Mouse (Mus musculus): ENCODE results near the gene Masp2. TPM values are rescaled to one million over a fixed set of nuclear protein-coding genes. Genes with fewer than 3 reads are reported as not detected.
A peak's percentile ranks its signal among the peaks of the same experiment; 100 is the strongest.

The Masp2 gene
- total and polyA plus RNA-seq, 3 experiments = 0.11 to 0.85 (median 0.21) TPM

DNA sequence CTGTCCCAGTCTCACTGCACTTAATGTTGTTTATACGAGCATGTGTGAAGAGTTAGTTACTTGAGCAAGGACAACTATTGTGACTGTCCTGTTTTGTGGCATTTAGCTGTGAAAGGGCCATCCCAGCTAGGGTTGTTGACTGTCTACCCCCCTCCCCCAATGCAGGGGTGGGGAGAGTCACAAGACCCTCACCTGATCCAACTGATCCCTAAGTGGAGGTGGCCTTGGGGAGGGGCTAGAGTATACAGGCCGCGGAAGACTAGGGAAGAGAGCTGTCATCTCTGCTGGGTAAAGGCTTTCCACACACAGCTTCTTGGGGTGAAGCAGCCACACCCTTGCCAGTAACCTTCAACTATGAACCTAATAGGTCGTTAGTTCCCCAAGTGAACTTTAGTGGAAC is 2.0 kb upstream of the Masp2 start:
- no peak for DNase-seq (ENCODE audit: extremely low read depth)
- Histone ChIP-seq H3K4me3 (replicated peaks in 1 of 3; ENCODE audit: low read depth in 2 of 3, low read length in 2 of 3, poor library complexity in 1 of 3) (no peak overlapping the region), H3K9ac (ENCODE audit: insufficient read depth, low read depth) (no peak overlapping the region), H3K4me2 (ENCODE audit: insufficient read depth, low read depth, poor library complexity, severe bottlenecking) (no peak overlapping the region), H3K79me2 (replicated peaks; ENCODE audit: control insufficient read depth, extremely low read depth, insufficient read depth, poor library complexity, severe bottlenecking) (no peaks in the 10 kb centered on the region), H3K9me3 (replicated peaks; ENCODE audit: low read length) (peaks cover 30% of the 10 kb centered on the region), H3K4me1 (ENCODE audit: control insufficient read depth in 1 of 2, insufficient read depth in 2 of 2) (peaks cover 4 to 27% of the 10 kb centered on the region in 2 experiments; a peak in 3 of 4 replicates), H3K36me3 (replicated peaks in 1 of 2; ENCODE audit: control insufficient read depth in 1 of 2, insufficient read depth in 1 of 2, low read length in 1 of 2) (peaks cover 31 to 56% of the 10 kb centered on the region in 2 experiments), H3K27me3 (replicated peaks) (no peaks in the 10 kb centered on the region), H3K27ac (ENCODE audit: insufficient read depth, low read depth) (no peak overlapping the region)
- TF ChIP-seq USF2 (conservative IDR thresholded peaks at IDR 0.05; ENCODE audit: low read depth, low read length) (no peak), POLR2A (IDR thresholded peaks at IDR 0.05; ENCODE audit: low read depth, low read length) (no peak), PAX5 (IDR thresholded peaks at IDR 0.05; ENCODE audit: low read length) (no peak), CTCF (conservative IDR thresholded peaks at IDR 0.05 in 1 of 2, IDR thresholded peaks at IDR 0.05 in 1 of 2; ENCODE audit: low read depth in 2 of 2, low read length in 2 of 2) (no peak), MAX (IDR thresholded peaks at IDR 0.05; ENCODE audit: low read length) (no peak), POLR2AphosphoS2 (IDR thresholded peaks at IDR 0.05; ENCODE audit: low read depth, low read length) (no peak), MEF2A (IDR thresholded peaks at IDR 0.05; ENCODE audit: borderline replicate concordance, low read depth, low read length) (no peak), JUND (conservative IDR thresholded peaks at IDR 0.05; ENCODE audit: low read depth, low read length) (no peak), NELFE (IDR thresholded peaks at IDR 0.05; ENCODE audit: low read depth, low read length) (no peak), ZKSCAN1 (IDR thresholded peaks at IDR 0.05; ENCODE audit: borderline replicate concordance, low read depth, low read length) (no peak), ELF1 (IDR thresholded peaks at IDR 0.05; ENCODE audit: low read depth, low read length) (no peak), BHLHE40 (IDR thresholded peaks at IDR 0.05; ENCODE audit: low read depth, low read length) (no peak), CHD2 (IDR thresholded peaks at IDR 0.05; ENCODE audit: low read length) (no peak), MAZ (IDR thresholded peaks at IDR 0.05; ENCODE audit: low read depth, low read length) (no peak), E2F4 (IDR thresholded peaks at IDR 0.05; ENCODE audit: insufficient replicate concordance, low read depth, low read length) (no peak), ZMIZ1 (IDR thresholded peaks at IDR 0.05; ENCODE audit: low read depth, low read length) (no peak)
- in situ Hi-C loops (cut with MboI; ENCODE audit: low pct_ligation_motif_present, low pct_unique_long_range_greater_than_20kb, low sequenced_read_pairs) = loop anchor here (25.0 kb wide), 1 partner anchor 438 kb away; the partner anchor contains the start of genes Fbxo2, Fbxo44 and Fbxo6
- dilution Hi-C loops (cut with MboI; ENCODE audit: extremely low pct_ligation_motif_present, extremely low pct_unique_long_range_greater_than_20kb, low sequenced_read_pairs) = no loop called here

- peaks cover 17% of the 10 kb centered on the region for H3K9me3 ChIP-seq (replicated peaks; ENCODE audit: low read length)
- no peaks in the 10 kb centered on the region for H3K27me3 ChIP-seq (replicated peaks)
- H3K4me3 ChIP-seq (replicated peaks in 1 of 3; ENCODE audit: low read depth in 2 of 3, low read length in 2 of 3, poor library complexity in 1 of 3) = no peak overlapping the region
- H3K4me1 ChIP-seq (ENCODE audit: control insufficient read depth in 1 of 2, insufficient read depth in 2 of 2) = peaks cover 4 to 27% of the 10 kb centered on the region in 2 experiments; a peak in 3 of 4 replicates
- in situ Hi-C loops (cut with MboI; ENCODE audit: low pct_ligation_motif_present, low pct_unique_long_range_greater_than_20kb, low sequenced_read_pairs) (loop anchor here (25.0 kb wide), 1 partner anchor 440 kb away; the partner anchor contains the start of genes Fbxo2, Fbxo44 and Fbxo6), dilution Hi-C loops (cut with MboI; ENCODE audit: extremely low pct_ligation_motif_present, extremely low pct_unique_long_range_greater_than_20kb, low sequenced_read_pairs) (no loop called here)
- no peak overlapping the region for H3K27ac ChIP-seq (ENCODE audit: insufficient read depth, low read depth)
- DNase-seq (ENCODE audit: extremely low read depth) = peak; percentile 39
- TF ChIP-seq ETS1 (conservative IDR thresholded peaks at IDR 0.05; ENCODE audit: low read depth, low read length) (no peak), HCFC1 (IDR thresholded peaks at IDR 0.05; ENCODE audit: low read depth, low read length) (no peak), IRF4 (IDR thresholded peaks at IDR 0.05; ENCODE audit: low read depth, low read length) (peak; percentile 74; the same call in 1 of the 2 replicates), SIN3A (IDR thresholded peaks at IDR 0.05; ENCODE audit: low read length) (no peak), MXI1 (IDR thresholded peaks at IDR 0.05; ENCODE audit: low read depth, low read length) (no peak), MAFK (IDR thresholded peaks at IDR 0.05; ENCODE audit: insufficient replicate concordance, low read length) (no peak), ZC3H11A (IDR thresholded peaks at IDR 0.05; ENCODE audit: low read depth, low read length) (no peak), GABPA (IDR thresholded peaks at IDR 0.05; ENCODE audit: insufficient replicate concordance, low read depth, low read length) (no peak), USF1 (IDR thresholded peaks at IDR 0.05; ENCODE audit: low read depth, low read length) (no peak), MEF2A (IDR thresholded peaks at IDR 0.05; ENCODE audit: borderline replicate concordance, low read depth, low read length) (0 out of 2 replicates have a peak, but pooled peaks have one; percentile 20), JUND (conservative IDR thresholded peaks at IDR 0.05; ENCODE audit: low read depth, low read length) (peak; percentile 56; the same call in 1 of the 2 replicates), EP300 (IDR thresholded peaks at IDR 0.05; ENCODE audit: low read length) (peak; percentile 44; the same call in 1 of the 2 replicates), MAZ (IDR thresholded peaks at IDR 0.05; ENCODE audit: low read depth, low read length) (no peak), JUN (IDR thresholded peaks at IDR 0.05; ENCODE audit: insufficient read depth, low read depth, low read length) (peak; percentile 51; the same call in 1 of the 2 replicates)
- no peak overlapping the region for H3K4me2 ChIP-seq (ENCODE audit: insufficient read depth, low read depth, poor library complexity, severe bottlenecking)
- peaks cover 18 to 43% of the 10 kb centered on the region in 2 experiments for H3K36me3 ChIP-seq (replicated peaks in 1 of 2; ENCODE audit: control insufficient read depth in 1 of 2, insufficient read depth in 1 of 2, low read length in 1 of 2)
- H3K9ac ChIP-seq (ENCODE audit: insufficient read depth, low read depth) = no peak overlapping the region
- H3K79me2 ChIP-seq (replicated peaks; ENCODE audit: control insufficient read depth, extremely low read depth, insufficient read depth, poor library complexity, severe bottlenecking) = no peaks in the 10 kb centered on the region
These were observed 483 bp upstream of the Masp2 start for GRCm38 (mm10) chr4:148601871-148602270.
